Mouse (Mus musculus) hindbrain, embryonic 15.5 days (tissue): ENCODE measurements around the gene Fbxo3. TPM values are rescaled to one million over a fixed set of nuclear protein-coding genes. Genes with fewer than 3 reads are reported as not detected.
"Not testable (repeated sequence)": the region's sequence is repeated elsewhere in the genome, so short reads cannot be mapped to it uniquely, and the experiment has no call there.

ENCODE experiments used
- ATAC-seq: fragments of 200-750 bp; cut with Nextera tagmentation; 2 replicates; pipeline ENCODE4 v1.8.0; 2017; ENCODE audit warnings: low read depth, moderate number of reproducible peaks, moderate TSS enrichment; ENCODE audit not compliant: low FRiP score
- H3K27ac ChIP-seq: fragments of 300-500 bp; sonication (generic); replicated peaks from 2 replicates; pipeline ENCODE4 v1.5.1; 2015; ENCODE audit warnings: mild to moderate bottlenecking, inconsistent platforms
- H3K27me3 ChIP-seq: fragments of 300-500 bp; sonication (generic); 2 replicates; pipeline ENCODE4 v1.6.1; 2015; ENCODE audit warnings: control low read depth, inconsistent platforms
- H3K36me3 ChIP-seq: fragments of 300-500 bp; sonication (generic); 2 replicates; pipeline ENCODE4 v1.6.1; 2015; ENCODE audit warnings: control low read depth, inconsistent platforms
- H3K4me1 ChIP-seq: fragments of 300-500 bp; sonication (generic); replicated peaks from 2 replicates; pipeline ENCODE4 v1.6.1; 2015; ENCODE audit warnings: control low read depth, inconsistent platforms
- H3K4me2 ChIP-seq: fragments of 300-500 bp; sonication (generic); 2 replicates; pipeline ENCODE4 v1.6.1; 2015; ENCODE audit warnings: moderate library complexity, mild to moderate bottlenecking, inconsistent platforms
- H3K4me3 ChIP-seq: fragments of 300-500 bp; sonication (generic); 2 replicates; pipeline ENCODE4 v1.5.1; 2015; ENCODE audit warnings: mild to moderate bottlenecking, inconsistent platforms
- H3K9ac ChIP-seq: fragments of 300-500 bp; sonication (generic); 2 replicates; pipeline ENCODE4 v1.6.1; 2015; ENCODE audit warnings: inconsistent platforms
- H3K9me3 ChIP-seq: fragments of 300-500 bp; sonication (generic); 2 replicates; pipeline ENCODE4 v1.6.1; 2016; ENCODE audit warnings: control low read depth, inconsistent platforms
- WGBS: fragments of 180-500 bp; shearing (Covaris S2); methylation state at CpG from one replicate; pipeline ENCODE4 v1.1.7; 2015; 5-methylcytosine and 5-hydroxymethylcytosine counted together
- polyA plus RNA-seq: library from polyadenylated mRNA; unstranded; fragments of >200 nt; fragmentation: Nextera tagmentation; extraction: Ambion mirVana; gene quantifications from 2 replicates; pipeline ENCODE4 v1.2.1, GENCODE M21; 2015

The Fbxo3 gene
- polyA plus RNA-seq, 1 experiment from 2014 or later: 67.0 TPM

GRCm38 (mm10) chr2:104069704-104070185 is 42.2 kb downstream of the Fbxo3 start, which contains the start of gene Cd59b:
Cd59b (plus strand) TSS chr2:104069849.
- Histone ChIP-seq H3K27ac (0 out of 2 replicates have a peak within 1 kb of the TSS, but pooled peaks have one; percentile 42), H3K9me3 (no peaks in the 10 kb centered on the region), H3K4me1 (peaks cover 8% of the 10 kb centered on the region; the same call in 1 of the 2 replicates), H3K36me3 (no peaks in the 10 kb centered on the region), H3K27me3 (no peaks in the 10 kb centered on the region), H3K4me3 (peak within 1 kb of the TSS; percentile 35), H3K4me2 (peak within 1 kb of the TSS; percentile 59), H3K9ac (peak within 1 kb of the TSS; percentile 8)
- 5% methylated on average over 13 of the region's 13 CpGs for WGBS
- ATAC-seq: peak; percentile 91

GRCm38 (mm10) chr2:104078285-104078684 is 50.8 kb downstream of the Fbxo3 start:
- not testable (repeated sequence) for H3K4me3 ChIP-seq, H3K4me2 ChIP-seq, H3K9me3 ChIP-seq, H3K36me3 ChIP-seq, ATAC-seq, H3K27me3 ChIP-seq, H3K27ac ChIP-seq, H3K4me1 ChIP-seq, H3K9ac ChIP-seq
- WGBS: 83% methylated on average over 5 of the region's 5 CpGs

GRCm38 (mm10) chr2:104081436-104082050 is 54.0 kb downstream of the Fbxo3 start:
- no CpG with 5 or more reads among the region's 1 CpGs for WGBS
- H3K9ac ChIP-seq, H3K27me3 ChIP-seq, H3K9me3 ChIP-seq, H3K27ac ChIP-seq, ATAC-seq, H3K4me1 ChIP-seq, H3K36me3 ChIP-seq, H3K4me2 ChIP-seq, H3K4me3 ChIP-seq: not testable (repeated sequence)

GRCm38 (mm10) chr2:104082474-104082873 is 55.0 kb downstream of the Fbxo3 start:
- Histone ChIP-seq H3K4me1 (no peaks in the 10 kb centered on the region), H3K36me3 (no peaks in the 10 kb centered on the region), H3K4me2 (no peak overlapping the region), H3K9me3 (no peaks in the 10 kb centered on the region), H3K4me3 (no peak overlapping the region), H3K27ac (no peak overlapping the region), H3K27me3 (no peaks in the 10 kb centered on the region), H3K9ac (no peak overlapping the region)
- no peak for ATAC-seq

- not testable (repeated sequence) for H3K9me3 ChIP-seq, H3K36me3 ChIP-seq, H3K9ac ChIP-seq, H3K4me3 ChIP-seq, H3K27me3 ChIP-seq, ATAC-seq, H3K4me2 ChIP-seq, H3K27ac ChIP-seq, H3K4me1 ChIP-seq
These were observed 56.5 kb downstream of the Fbxo3 start for GRCm38 (mm10) chr2:104084027-104084426.

- not testable (repeated sequence) for H3K4me2 ChIP-seq, H3K9me3 ChIP-seq, H3K27ac ChIP-seq, H3K27me3 ChIP-seq, H3K36me3 ChIP-seq, H3K4me3 ChIP-seq, ATAC-seq, H3K4me1 ChIP-seq, H3K9ac ChIP-seq
- 92% methylated on average over 1 of the region's 1 CpGs for WGBS
These were observed 60.0 kb downstream of the Fbxo3 start for GRCm38 (mm10) chr2:104087562-104087961.

- Histone ChIP-seq H3K9me3 (no peaks in the 10 kb centered on the region), H3K9ac (no peak overlapping the region), H3K27ac (no peak overlapping the region), H3K4me2 (no peak overlapping the region), H3K27me3 (no peaks in the 10 kb centered on the region), H3K4me3 (no peak overlapping the region), H3K36me3 (no peaks in the 10 kb centered on the region), H3K4me1 (peaks cover 11% of the 10 kb centered on the region)
- 89% methylated on average over 2 of the region's 2 CpGs for WGBS
- no peak for ATAC-seq
These were observed 65.8 kb downstream of the Fbxo3 start for GRCm38 (mm10) chr2:104093305-104093704.

- no peaks in the 10 kb centered on the region for H3K27me3 ChIP-seq
- peak; percentile 90 for ATAC-seq
- peak within 1 kb of the TSS; percentile 64 for H3K4me2 ChIP-seq
- no peaks in the 10 kb centered on the region for H3K36me3 ChIP-seq
- H3K9me3 ChIP-seq: no peaks in the 10 kb centered on the region
- H3K9ac ChIP-seq: peak within 1 kb of the TSS; percentile 49
- H3K4me3 ChIP-seq: peak within 1 kb of the TSS; percentile 43
- whole genome bisulfite sequencing: 12% methylated on average over 15 of the region's 15 CpGs
- peaks cover 11% of the 10 kb centered on the region for H3K4me1 ChIP-seq
- H3K27ac ChIP-seq: peak within 1 kb of the TSS; percentile 76
These were observed 68.3 kb downstream of the Fbxo3 start, which contains the start of gene Cd59a for GRCm38 (mm10) chr2:104095741-104096213. Cd59a (plus strand) TSS chr2:104095801.

GRCm38 (mm10) chr2:104096256-104096655 is 68.7 kb downstream of the Fbxo3 start:
- H3K9me3 ChIP-seq: no peaks in the 10 kb centered on the region
- no peaks in the 10 kb centered on the region for H3K27me3 ChIP-seq
- no peaks in the 10 kb centered on the region for H3K36me3 ChIP-seq
- WGBS: 39% methylated on average over 10 of the region's 10 CpGs
- H3K27ac ChIP-seq: peak overlapping the region; percentile 76
- H3K4me1 ChIP-seq: peaks cover 11% of the 10 kb centered on the region
- ATAC-seq: no peak
- peak overlapping the region; percentile 64 for H3K4me2 ChIP-seq
- peak overlapping the region; percentile 49 for H3K9ac ChIP-seq
- H3K4me3 ChIP-seq: peak overlapping the region; percentile 43

GRCm38 (mm10) chr2:104096796-104097195 is 69.3 kb downstream of the Fbxo3 start:
- ATAC-seq: peak; percentile 25; the same call in 1 of the 2 replicates
- H3K4me3 ChIP-seq, H3K9me3 ChIP-seq, H3K27me3 ChIP-seq, H3K9ac ChIP-seq, H3K36me3 ChIP-seq, H3K27ac ChIP-seq: not testable (repeated sequence)
- Histone ChIP-seq H3K4me1 (peaks cover 11% of the 10 kb centered on the region), H3K4me2 (peak overlapping the region; percentile 64; the same call in 1 of the 2 replicates)
- 65% methylated on average over 1 of the region's 1 CpGs for WGBS

- not testable (repeated sequence) for ATAC-seq, H3K27ac ChIP-seq, H3K4me2 ChIP-seq, H3K9me3 ChIP-seq, H3K36me3 ChIP-seq, H3K4me3 ChIP-seq, H3K27me3 ChIP-seq, H3K9ac ChIP-seq
- WGBS: 95% methylated on average over 4 of the region's 4 CpGs
- peaks cover 11% of the 10 kb centered on the region for H3K4me1 ChIP-seq
These were observed 69.9 kb downstream of the Fbxo3 start for GRCm38 (mm10) chr2:104097396-104097795.

GRCm38 (mm10) chr2:104098529-104099230 is 71.2 kb downstream of the Fbxo3 start:
- H3K4me1 ChIP-seq: peaks cover 11% of the 10 kb centered on the region
- no peaks in the 10 kb centered on the region for H3K36me3 ChIP-seq
- H3K4me3 ChIP-seq: no peak overlapping the region
- no peak overlapping the region for H3K9ac ChIP-seq
- ATAC-seq: no peak
- H3K27me3 ChIP-seq: no peaks in the 10 kb centered on the region
- H3K4me2 ChIP-seq: no peak overlapping the region
- no peaks in the 10 kb centered on the region for H3K9me3 ChIP-seq
- H3K27ac ChIP-seq: no peak overlapping the region
- 36% methylated on average over 3 of the region's 3 CpGs for WGBS
